Mouse (Mus musculus) embryo, embryonic 9.5 days (tissue): ENCODE measurements at regions not wholly inside any gene's neighbourhood (a gene's known extent, or its start where the extent isn't known, plus 50 kb on each side); places are given as distances from the start of the nearest gene placed in this dataset.

Source experiments
- DNase-seq: peaks from one replicate; pipeline ENCODE4 v3.0.0-alpha.2; 2017; ENCODE audit errors: extremely low spot score

DNA sequence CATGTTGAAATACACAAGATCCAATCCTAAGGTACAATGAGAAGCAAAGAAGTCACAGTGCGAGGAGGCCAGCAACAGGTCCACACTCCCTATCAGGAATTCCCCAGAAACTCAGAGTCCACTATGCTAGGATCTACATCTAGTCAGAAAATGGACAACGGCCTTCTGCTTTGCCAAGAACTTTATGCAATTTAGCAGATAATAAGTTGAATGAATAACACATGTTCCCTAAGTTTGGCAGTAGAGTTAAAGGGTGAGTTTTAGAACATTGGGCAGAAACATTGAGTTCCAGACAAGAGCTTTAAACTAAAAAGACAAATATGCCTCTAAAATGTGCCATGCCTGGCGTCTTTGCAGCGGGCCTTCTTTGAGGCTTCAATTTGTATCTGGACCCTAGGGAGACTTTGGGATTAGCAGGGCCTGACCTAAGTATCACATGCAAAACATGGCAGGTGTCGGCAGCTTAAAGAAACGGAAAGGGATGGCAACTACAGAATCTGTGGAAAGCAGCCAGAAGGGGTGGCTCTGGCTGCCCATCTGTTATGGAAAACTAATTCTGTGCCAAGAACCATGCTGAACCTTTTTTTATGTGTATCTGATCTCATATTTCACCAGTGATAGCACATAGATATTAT is 600.6 kb upstream of the Nox3 start:
- DNase-seq = no peak

DNA sequence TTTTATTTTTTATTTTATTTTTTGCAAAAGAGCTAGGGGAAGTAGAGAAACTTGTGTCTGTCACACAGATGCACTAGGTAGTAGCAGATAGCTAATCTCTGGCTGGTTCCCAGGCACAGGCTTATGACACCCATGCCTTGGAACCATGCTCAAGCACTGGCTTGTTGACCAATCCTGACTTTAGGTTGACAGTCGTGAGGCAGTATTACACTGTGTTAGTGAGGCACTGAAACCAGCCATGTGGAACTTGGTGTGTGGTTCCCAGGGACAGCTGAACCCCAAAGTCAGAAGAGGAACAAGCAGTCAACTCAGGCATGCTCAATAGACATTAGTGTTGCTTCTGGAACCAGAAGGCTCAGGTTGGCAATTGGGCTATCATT is 601.1 kb upstream of the Nox3 start:
- no peak for DNase-seq

DNA sequence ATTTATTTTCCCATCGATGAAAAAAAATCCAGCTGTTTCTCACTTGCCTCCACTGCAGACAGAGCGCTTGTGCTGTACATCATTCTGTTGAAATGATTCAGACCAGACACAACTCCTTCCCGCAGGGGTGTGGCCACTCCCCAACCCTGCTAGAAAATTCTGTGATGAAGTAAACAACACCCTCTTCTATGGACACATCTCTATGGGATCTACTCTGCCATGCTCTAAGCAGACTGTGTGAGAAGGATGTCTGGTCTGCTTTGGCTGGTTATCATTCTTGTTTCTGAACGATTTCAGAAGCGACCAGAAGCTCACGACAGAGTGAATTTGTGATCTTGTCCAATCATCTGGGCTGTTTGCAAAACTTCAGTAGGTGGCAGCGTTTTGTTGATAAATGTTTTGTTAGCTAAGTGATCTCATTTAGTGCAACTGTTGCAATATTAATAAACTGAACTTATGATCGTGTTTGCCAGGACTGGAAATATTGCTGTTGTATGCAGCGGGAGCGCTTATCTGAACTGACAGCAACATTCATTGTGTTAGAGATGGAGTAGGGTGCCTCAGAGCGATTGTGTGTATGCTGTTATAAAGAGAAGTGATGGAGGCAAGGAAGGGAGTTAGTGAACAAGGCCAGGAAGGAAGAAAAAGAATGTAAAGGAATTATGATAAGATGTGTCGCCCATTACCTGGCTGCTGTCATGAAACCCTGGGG is 605.2 kb upstream of the Nox3 start:
- DNase-seq = no peak

DNA sequence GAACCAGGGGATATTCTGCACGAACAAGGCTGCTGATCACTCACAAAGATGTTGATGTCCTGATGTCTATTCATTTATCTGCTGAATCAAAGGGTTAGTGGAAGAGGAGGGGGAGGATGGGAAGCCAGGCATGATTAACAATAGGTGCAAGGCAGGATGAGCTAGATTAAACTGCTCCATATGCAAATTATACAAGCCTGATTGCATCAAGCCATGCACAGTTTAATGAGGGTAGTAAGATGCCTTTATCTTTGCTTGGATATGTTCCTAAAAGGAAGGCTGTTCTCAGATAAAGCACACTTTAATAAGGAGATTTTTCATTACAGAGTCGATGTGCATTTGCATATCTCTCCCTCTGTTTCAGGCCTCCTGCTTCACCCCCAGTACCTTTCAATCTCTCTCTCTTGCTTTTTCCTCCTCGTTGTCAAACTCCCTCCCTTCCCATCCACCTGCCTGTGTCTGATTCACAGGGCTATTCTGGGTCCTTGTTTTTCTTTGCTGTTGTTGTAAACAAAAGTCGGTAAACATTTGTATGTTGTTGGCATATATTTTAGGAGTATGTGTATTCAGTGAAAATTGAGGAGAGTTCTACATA is 615.8 kb upstream of the Nox3 start:
- DNase-seq = no peak

DNA sequence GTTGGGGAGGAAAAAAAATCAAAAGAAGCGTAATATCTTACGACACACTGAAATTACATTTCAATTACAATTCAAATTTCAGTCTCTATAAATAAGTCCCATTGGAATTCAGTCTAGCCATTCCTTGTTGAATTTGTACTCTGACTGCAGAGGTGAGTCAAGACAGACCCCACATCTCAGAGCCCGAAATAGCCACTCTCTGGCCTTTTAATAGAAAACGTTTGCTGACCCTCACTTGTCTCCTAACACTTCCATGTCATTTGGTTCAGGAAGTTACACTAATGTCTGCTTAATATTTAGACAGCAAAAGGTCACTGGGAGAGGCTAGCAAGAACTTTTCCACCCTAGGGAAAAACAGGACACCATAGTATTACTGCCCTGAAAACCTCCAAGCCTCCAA is 623.1 kb upstream of the Nox3 start:
- no peak for DNase-seq

DNA sequence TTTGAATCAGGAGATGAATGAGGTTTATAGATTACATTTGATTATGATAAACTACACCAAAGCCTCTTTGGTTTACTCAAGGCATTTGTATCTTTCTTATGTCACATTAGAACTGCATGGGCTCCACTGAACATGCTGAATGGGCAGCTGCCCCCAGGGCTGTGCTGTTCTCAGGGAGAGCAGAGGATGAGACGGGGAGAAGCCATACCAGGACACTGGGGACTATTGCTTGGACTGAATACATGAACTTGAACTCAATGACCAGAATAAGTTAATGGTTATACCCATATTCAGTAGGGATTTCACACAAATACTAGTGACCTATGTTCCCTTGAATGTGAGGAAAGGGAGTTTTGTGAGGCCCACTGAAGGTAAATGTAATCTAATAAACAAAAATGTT is 632.7 kb upstream of the Nox3 start:
- DNase-seq = no peak

GRCm38 (mm10) chr17:4331650-4332049 is 635.6 kb upstream of the Nox3 start:
- DNase-seq = no peak

DNA sequence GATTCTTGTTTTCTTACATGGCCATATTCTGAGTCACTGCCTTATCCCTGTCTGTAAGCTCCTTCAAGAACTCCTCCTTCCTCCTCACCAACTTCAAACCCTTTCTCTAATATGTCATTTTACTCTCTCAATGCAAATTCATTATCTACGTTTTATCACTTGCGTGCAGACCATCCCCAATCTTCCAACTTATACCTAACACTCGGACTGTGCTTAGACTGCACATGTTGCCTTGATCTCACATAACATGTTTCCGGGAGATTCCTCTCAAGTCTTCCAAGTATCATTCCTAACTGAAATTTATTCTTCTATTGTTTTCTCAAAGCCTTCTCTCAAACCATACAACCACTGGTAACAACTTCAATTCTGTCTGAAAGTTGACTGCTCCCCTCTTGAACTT is 637.0 kb upstream of the Nox3 start:
- no peak for DNase-seq

DNA sequence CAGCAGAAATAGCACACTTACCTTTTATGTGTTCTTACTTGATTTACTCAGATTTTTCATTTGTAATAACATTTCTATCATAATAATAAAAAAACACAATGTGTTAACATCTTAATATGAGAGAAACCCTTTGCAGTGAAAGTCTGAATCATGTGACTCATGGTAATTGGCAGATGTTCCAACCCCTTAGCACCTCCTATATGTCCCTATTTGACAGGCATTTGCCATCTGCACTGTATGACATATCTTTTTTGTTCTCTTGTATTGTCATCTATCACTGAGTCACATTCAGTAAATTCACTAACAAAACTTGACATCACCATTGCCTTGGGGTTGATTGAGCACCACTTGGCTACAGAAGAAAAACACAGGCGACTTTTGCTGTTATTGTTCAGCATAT is 641.1 kb upstream of the Arid1b start:
- no peak for DNase-seq

DNA sequence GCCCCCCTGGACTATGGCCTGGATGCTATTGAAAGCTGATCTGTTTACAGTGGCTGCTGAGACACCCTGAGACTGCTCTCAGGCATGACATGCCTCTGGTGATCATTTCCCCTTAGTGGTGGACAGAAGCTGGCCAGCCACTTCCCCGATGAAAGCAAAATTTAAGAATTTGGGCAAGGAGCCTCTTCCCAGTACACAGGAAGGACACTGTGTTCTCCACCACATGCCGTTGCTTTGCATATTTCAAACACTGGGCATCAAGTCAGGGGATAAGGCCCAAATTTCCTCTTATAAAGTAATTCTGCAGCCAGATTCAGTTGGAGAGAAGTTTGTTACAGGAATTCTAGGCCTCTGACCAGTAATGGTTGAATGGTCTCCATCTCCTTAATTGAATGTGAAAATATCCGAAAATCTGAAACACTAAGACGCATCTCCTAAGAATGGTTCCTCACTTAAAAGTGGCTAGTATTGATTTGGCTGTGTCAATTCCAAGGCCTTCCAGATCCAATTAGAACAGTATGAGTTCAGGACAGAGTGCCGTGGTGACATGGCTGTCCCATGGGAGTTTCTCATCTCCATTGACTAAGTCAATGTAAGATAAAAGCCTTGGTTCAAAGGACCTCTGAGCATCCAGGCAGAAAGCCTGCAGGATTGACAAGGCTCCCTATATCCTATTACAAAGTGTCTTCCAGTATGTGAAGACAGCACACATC is 638.5 kb upstream of the Arid1b start:
- no peak for DNase-seq

DNA sequence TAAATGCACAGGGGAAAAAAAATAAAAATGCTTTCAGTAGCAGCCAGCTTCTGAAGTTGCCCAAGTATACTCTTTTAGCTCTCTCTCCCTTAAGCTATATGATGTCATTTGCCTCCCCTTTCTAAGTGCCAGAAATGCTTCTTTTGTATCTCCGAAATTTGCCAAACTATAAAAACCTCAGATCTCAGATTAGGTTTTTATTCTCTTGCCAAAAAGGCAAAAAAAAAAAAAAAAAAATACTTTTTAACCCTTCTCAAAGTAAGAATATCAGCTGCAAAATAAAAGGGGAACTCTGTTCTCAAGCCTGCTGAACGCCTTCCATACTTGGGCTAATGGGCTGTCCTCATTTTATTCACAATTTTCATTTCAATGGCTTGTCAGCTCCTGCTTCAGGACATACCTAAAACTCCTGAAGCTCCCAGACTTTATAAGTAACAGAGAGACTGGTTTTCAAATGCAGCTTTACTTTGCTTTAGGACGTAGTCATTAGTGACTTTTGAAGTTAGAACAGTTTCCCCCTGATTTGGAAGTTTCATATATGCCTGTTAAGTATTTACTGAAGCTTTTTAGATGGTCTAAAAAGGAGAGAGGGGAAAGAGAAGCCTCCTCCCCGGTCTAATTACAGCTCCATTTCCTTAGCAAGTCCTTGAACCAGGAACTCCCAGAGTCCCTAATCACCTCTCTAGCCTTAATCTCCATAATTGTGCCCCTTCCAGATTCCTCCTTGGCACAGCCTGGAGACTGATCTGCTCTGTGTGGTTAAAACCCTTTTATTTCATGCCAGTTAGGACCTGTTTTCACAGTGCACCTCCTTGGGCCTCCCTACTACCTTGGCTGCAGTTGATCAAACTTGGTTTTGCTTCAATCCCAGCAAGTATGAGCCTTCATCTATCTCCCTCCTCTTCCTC is 633.5 kb upstream of the Arid1b start:
- DNase-seq = no peak

- no peak for DNase-seq
Observed at GRCm38 (mm10) chr17:4365811-4366210, 628.3 kb upstream of the Arid1b start.

GRCm38 (mm10) chr17:4380449-4380848 is 613.7 kb upstream of the Arid1b start:
- DNase-seq = no peak

- no peak for DNase-seq
Observed at GRCm38 (mm10) chr17:4380873-4381272, 613.3 kb upstream of the Arid1b start.

GRCm38 (mm10) chr17:4381896-4382685 is 612.0 kb upstream of the Arid1b start:
- DNase-seq = no peak

DNA sequence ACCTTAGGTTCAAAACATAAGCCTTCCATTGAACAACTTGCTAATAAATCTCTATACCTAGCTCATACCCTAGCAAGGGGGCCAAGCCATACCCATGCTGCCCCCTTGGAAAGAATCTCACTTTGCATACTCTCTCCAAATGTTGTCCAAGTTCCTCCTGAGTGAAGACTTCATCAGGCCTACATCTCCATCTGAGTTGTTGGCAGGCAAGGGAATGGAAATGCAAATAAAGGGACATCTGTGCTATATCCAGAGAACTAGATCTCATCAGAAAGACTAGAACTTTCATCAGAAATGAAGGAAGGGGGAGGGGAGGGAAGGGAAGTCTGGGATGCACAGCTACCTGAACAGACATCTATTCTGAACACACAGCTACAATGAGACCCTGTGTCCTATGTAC is 611.4 kb upstream of the Arid1b start:
- DNase-seq = no peak

DNA sequence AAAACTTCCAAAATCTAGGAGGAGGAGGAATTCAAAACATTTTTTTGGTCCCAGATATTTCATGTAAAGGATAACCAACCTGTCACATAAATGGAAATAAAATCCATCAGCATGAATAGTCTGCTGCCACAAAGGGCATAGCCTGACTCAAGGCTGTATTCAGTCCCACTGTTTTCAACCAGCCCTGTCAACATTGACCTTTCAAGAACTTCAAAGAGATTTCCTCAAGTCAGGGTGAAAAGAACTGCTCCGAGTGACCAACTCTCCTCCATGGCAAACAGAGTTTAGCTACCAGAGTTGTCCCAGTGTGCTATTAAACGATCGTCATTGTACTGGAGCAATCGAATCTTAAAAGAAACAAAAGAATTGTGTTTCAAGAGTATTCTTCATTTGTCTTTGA is 606.5 kb upstream of the Arid1b start:
- no peak for DNase-seq

DNA sequence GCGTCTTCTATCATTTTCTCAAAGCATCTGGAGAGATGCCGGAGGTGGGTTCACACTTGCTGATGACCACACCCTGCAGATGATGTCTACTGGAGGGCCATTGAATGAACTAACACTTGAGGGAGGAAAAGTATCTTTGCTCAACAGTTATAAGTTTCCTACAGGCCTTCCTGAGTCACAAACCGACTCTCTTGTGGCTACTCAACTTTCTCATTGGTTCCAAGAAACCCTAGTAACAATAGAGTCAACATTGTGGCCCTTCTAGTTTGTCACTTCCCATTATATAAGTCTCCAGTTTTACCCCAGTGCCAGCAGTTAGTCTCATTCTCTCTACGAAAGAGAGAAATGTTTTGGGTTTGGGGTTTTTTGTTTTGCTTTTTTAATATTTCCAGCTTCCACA is 604.1 kb upstream of the Arid1b start:
- DNase-seq = no peak

DNA sequence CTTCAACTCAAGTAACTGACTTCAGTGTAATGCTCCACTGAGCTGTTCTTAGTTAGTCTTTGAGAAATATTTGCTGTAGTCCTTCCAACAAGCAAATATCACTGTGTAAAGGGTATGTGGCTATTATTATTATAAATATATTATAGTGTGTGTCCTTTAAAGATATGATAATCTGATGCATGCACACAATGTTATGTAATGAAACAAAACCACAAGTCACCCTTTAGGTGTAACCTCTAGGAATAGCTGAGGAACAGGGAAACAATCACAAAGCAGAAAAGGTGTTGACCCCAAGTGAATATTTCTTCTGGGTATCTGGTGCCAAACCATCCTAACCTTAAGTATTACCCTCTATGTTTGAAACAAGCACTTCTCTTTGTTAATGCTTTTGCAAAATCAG is 603.6 kb upstream of the Arid1b start:
- DNase-seq = no peak

- no peak for DNase-seq
Observed at GRCm38 (mm10) chr17:4391210-4391609, 602.9 kb upstream of the Arid1b start.

DNA sequence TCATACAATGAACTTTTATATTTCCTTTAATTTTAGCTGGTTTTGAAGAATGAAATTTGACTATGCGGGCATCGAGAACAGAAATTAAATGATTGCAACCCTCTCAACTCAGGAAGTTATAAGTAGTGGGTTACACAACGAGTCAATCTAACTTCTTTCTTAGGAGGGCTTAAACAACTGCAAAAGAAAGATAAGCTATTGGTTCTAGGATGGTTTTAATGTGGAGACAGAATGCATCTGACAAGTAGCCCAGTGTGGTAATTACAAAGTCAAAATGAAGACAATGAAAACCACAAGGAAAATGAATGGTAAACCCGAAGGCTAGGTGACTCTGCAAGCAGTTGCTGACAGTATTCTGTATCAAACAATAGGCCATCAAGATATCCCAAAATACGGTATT is 598.0 kb upstream of the Arid1b start:
- DNase-seq = no peak
